Mouse (Mus musculus): Measurements from ENCODE around the gene Rhoc. TPM values are rescaled to one million over a fixed set of nuclear protein-coding genes. Genes with fewer than 3 reads are reported as not detected.

Rhoc gene
- total RNA-seq, 2 experiments from 2014 or later = not detected

DNA sequence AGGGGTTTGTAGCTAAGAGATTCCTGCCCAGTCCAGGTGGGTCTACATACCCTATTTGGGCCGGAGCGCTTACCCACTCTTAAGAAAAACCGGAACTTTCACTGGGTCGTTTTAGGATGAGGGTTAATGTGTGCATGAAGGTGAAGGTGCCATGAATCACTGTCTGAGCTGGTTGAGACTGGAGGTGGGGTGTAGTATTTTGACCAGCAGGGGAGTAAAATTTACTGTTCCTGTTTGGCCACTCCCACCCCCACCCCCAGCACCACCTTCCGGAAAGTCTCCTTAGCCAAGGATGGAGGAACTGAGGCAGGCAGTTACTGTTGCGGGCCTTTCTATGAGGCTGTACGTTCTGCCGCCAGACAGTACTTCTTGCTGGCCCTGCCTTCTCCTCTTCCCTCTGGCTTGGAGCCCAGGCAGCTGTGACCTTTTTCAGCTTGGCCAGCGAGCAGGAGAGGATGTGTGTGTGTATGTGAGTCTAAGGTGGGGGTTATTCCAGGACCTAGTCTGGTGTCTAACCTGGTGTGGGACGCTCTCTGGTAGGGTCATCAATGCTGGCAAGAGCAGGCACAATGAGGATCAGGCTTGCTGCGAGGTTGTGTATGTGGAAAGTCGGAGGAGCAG lies 6.0 kb upstream of the Rhoc start:
- ATAC-seq (replicated peaks; ENCODE audit: low FRiP score, low TSS enrichment, poor library complexity, severe bottlenecking) = no peak

DNA sequence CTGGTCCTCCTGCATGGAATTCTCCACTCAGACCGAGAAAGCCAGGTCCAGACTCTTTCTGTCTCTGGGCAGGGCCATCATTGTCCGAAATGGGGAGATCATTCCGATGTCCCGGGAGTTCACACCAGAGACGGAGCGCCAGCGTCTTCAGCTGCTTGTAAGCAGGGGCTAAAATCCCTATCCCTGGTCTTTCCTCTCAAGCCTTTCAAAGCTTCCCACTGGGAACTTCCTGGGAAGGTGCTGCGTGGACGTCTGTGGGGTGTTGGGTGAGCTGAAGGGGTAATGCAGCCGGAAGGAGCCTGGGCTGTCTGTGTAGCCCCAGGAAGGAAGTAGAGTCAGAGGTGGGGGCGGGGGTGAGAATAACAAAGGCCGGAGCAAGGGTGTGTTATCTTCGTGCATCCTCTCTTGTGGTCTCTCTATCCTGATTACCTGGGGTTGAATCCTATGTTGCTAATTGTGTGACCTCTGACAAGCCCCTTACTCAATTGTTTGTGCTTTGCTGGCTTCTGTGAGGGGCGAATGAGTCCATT lies 4.1 kb upstream of the Rhoc start:
- ATAC-seq (replicated peaks; ENCODE audit: low FRiP score, low TSS enrichment, poor library complexity, severe bottlenecking) = no peak

DNA sequence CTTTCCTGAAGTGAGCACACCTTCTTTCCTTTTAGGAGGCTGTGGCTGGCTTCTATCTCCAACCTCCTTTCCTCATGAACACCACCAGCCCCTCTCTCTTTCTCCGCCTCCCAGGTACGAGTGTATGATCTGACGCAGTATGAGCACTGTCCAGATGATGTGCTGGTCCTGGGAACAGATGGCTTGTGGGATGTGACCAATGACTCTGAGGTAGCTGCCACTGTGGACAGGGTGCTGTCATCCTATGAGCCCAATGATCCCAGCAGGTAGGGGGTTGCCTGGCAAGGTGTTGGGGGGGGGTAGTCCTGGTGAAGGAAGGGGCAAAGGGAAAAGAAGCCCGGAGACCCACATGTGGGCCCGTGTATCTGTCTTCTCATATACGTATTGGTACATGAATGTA lies 2.9 kb upstream of the Rhoc start:
- no peak for ATAC-seq (replicated peaks; ENCODE audit: low FRiP score, low TSS enrichment, poor library complexity, severe bottlenecking)

DNA sequence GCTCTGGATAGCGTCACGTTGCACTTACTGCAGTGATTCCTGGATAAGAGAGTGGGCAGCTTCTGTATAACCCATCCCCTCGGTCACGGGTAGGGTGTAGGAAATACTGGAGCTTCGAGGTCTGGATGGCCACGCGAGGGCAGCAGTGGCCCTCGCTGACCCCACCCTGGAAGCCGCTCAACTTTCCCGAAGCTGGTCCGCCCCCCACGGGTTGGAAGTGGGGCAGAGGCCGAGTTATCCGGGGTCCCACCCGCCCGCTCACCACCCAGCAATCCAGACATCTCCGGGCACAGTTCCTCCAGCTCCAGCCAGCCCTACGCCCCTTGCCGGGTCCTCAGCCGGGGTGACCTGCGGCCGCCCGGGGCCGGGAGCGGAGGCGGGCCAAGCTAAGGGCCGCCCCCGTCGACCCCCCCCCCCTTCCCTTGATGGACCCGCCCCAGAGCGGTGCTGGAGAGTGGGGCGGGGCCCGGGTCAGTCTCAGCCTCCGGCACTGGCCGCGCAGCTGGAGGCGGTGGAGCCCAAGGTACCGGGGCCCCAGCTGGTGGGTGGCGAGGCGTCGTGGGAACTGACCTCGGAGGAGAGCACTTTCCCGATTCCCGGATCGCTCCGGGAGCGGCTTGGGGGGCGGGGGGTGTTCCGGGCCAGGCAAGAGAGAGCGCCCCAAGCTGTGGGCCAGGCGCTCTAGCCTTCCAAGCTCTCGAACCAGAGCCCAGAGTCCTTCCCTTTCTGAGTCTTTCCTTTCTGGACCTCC lies 561 bp downstream of the Rhoc start:
- ATAC-seq (replicated peaks; ENCODE audit: low FRiP score, low TSS enrichment, poor library complexity, severe bottlenecking) = 0 out of 2 replicates have a peak, but pooled peaks have one; percentile 28

DNA sequence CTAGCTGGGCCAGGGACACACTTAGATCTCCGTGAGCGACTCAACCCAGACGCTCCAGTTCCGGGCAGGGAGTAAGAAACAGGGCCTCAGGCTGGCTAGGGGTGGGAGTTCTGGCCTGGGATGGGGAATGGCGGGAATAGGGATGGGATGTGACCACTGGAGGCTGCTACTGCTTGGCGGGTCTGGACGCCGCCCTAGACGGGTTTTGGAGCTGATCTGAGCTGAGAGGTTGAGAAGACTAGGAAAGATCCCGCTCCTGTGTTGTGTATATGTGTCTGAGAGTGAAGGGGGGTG lies 1.1 kb downstream of the Rhoc start:
- no peak for ATAC-seq (replicated peaks; ENCODE audit: low FRiP score, low TSS enrichment, poor library complexity, severe bottlenecking)

DNA sequence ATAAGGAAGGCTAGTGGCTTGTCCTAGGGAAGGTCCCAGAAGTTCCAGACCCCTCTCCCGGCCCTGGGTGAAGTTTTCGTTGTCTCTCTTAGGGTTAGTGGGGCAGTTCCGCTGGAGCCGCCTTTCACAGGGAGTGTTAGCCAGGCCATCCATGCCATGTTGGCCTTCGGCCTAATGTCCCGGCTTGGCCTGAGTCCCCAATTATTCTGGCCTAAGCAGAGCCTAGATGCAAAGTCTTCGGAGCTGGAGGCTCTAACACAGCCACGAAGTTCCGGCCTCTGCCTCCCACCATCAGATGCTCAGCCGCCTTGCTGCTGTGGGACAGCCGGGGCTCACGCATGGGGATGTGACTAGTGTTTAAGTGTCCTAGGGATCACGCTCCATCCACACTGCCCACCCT lies 1.6 kb downstream of the Rhoc start:
- no peak for ATAC-seq (replicated peaks; ENCODE audit: low FRiP score, low TSS enrichment, poor library complexity, severe bottlenecking)

DNA sequence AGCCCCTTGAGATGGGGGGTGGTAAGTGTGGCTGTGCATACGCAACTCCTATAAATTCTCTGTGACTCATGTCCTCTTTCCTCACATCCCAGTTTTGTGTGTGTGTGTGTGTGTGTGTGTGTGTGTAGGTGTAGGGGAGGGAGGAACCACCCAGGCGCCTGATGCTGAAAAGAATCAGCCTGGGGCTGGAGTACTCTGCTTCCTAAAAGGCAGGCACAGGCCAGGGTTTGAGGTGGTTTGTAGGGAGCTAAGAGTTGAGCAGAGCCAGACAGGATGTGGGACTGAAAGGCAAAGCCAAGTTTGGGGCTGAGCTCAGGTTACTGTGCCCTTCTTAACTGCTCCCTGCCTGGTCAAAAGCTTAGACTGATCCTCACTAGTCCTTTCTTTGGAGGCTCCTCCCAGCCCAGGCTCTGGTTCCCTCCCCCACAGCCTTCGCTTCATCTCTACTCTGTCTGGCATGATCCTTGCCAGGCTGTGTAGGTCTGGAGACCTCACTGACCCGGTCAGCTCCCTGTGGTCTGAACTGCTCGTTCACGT lies 2.3 kb downstream of the Rhoc start:
- ATAC-seq (replicated peaks; ENCODE audit: low FRiP score, low TSS enrichment, poor library complexity, severe bottlenecking) = no peak

DNA sequence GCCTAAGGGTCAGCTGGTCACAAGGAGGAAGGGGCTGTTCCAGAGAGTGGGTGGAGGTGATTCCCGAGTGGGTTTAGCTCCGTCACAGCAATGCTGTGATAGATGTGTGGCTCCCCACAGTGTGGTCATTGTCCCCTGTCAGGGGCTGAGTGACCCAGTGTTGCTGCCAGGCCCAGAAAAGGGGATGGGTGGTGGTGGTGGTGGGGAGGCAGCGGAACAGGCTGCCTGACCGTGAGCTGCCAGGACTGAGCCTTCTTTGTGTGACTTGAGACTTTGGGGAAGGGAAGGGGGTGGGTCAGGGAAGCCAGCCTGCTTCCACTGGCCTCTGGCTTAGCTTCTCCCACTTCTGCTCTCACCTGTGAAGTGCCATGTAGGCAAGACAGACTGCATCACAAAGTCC lies 2.8 kb downstream of the Rhoc start:
- ATAC-seq (replicated peaks; ENCODE audit: low FRiP score, low TSS enrichment, poor library complexity, severe bottlenecking) = no peak

DNA sequence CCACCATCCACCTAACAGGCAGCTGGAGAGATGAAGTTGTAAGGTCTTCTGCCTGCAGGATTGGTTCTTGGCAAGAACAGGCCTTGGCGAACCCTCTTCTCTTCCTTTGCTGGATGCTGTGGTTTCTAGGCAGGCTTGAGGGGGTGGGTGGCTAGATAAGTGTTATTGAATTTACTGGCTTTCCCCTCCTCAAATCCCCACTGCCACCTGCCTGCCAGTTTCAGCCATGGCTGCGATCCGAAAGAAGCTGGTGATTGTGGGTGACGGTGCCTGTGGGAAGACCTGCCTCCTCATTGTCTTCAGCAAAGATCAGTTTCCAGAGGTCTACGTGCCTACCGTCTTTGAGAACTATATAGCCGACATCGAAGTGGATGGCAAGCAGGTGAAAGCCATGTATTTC lies 3.5 kb downstream of the Rhoc start:
- no peak for ATAC-seq (replicated peaks; ENCODE audit: low FRiP score, low TSS enrichment, poor library complexity, severe bottlenecking)

DNA sequence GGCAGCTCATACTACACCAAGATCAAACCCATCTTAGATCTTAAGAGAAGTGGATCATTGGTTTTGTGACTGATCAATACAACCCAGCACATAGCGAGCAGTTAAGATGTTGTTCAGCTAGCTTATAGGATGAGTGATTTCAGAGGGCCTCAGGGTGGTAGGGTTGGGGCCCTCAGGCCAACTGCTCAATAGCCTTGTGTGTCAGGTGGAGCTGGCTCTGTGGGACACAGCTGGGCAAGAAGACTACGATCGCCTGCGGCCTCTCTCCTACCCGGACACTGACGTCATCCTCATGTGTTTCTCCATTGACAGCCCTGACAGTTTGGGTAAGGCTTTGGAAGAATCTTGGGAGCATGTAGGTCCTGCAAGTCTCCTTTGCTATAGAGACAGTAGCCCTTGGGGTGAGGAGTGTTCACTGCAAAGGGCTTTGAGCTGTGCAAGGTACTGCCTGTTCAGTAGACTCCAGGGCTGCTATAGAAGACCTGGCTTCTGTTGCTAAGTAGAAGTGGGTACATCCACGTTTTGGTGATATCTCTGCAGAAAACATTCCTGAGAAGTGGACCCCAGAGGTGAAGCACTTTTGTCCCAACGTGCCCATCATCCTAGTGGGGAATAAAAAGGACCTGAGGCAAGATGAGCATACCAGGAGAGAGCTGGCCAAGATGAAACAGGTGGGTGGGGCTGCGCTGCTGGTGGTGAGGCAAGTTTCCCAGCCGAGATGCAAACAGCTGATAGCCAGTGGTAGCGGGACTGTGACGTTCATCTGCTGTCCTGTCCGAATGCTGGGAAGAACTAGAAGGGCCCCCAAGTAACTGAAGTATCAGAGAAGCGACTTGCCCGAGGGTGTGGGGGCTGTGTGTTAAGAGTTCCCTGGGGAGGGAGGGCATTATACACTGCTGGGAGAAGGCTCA lies 4.4 kb downstream of the Rhoc start:
- ATAC-seq (replicated peaks; ENCODE audit: low FRiP score, low TSS enrichment, poor library complexity, severe bottlenecking) = no peak; the same call in 1 of the 2 replicates

DNA sequence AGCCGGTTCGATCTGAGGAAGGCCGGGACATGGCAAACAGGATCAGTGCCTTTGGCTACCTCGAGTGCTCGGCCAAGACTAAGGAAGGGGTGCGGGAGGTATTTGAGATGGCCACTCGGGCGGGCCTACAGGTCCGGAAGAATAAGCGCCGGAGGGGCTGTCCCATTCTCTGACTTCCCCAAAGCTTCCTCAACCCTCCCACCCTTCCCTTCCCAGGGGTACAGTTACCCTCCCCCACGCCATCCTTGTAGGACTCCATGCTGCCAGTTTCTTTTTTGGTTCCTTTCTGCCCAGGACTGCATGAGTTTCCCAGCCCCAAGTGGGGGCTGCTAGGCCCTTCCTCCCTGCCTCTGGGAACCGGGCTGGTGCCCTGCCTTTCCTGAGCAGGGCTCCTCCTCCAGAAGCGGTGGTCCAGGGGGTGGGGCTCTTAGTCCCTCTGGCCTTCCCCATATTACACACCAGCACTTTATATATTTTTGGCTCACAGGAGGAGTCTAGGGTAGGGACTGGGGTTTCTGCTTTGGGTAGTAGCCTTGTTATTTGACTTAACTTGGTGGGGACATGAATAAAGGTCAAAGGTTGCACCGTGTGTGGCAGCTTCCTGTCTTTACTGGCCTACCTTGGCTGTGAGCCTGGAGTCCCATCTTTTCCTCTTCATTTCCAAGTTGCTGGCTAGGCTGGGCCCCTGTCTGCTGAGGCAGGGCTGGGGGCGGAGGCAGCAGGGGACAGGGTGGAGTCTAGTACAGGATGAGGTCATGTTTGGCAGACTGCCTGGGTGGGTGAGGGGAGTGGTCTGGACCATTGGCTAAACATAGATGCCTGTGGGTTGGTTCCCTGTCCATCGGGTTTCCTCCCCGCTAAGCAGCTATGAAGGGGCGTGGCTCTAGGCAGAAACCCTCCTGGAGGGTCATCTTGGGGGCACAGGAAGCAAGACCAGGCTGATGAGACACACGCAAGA lies 6.0 kb downstream of the Rhoc start:
- no peak for ATAC-seq (replicated peaks; ENCODE audit: low FRiP score, low TSS enrichment, poor library complexity, severe bottlenecking)

DNA sequence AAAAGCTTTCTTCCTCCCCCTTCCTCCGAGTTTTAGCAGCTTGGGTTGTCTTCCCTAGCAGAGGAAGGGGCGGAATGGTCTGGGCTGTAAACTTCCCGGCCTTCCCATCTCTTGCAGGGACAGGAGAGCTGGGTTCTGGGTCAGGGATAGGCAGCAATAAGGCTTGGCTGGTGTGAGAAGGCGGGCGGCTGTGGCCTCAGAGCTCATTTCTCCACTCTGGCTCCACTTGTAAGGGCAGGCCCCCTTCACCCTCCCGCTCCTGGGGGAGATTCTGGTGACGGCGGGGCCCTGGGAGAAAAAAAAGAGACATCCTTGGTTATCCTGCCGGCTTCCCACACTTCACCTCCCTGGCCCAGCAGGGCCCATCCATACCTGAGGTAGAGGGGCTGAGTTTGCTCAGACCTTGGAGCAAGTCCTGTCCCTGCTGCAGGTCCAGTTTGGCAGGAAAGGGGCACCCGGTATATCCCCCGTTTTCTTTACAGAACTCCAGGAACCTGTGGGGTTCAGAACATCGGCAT lies 6.8 kb downstream of the Rhoc start:
- no peak for ATAC-seq (replicated peaks; ENCODE audit: low FRiP score, low TSS enrichment, poor library complexity, severe bottlenecking)

DNA sequence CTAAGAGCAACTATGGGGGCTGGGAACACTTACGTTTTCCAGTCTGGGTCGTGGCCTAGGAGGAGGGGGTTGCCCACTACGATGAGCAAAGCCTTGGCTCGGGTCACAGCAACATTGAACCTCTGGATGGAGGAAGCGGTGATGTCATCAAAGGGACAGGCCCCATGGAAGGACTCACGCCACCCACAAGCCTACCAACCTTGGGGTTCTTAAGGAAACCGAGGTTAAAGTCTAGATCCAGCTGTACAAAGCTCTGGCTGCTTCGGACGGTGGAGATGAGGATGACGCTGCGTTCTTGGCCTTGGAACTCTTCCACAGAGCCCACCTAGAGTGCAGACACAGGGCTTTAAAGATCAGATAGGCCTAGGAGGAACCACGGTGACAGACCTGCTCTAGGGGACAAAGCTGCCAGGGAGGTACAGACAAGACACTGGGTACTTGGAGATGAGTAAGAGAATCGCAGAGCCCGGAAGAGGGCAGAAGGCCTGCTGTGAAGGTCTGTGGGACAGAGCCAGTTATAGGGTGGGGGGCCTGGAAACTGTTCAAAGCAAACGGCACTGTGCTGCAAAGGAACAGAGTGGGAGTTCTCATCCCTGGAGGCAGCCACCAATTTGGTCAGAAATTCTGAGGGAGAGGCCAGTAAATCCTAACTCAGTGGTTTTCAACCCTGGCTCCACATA lies 7.6 kb downstream of the Rhoc start:
- no peak for ATAC-seq (replicated peaks; ENCODE audit: low FRiP score, low TSS enrichment, poor library complexity, severe bottlenecking)

DNA sequence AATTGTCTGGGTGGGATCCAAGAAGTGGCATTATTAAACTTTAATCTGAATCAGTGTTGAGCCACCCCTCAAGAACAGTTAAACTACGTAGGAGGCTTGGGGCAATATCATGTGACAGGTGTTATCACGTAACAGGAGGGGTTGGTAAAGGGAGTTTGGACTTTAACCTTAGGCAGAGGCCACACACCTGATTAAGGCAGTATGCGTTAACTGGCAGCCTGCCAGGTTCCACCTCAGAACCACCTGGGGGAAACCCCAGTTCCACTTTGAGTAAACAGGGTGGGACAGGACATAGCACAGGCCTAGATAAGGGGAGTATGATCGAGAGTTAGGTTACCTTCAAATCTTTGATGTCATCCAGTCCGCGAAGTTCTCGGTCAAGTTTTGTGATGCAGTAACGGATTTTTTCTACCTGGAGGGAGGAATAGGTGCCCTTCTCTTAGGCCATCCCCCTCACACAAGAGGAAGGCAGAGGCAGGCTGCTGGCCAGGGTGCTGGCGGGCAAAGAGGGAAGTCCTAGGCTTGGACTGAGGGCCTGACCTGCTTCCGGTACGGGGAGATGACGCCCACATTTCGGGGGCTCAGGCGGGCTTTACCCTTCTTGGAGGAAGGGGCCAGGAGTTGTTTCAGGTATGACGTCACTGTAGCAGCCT lies 8.4 kb downstream of the Rhoc start:
- ATAC-seq (replicated peaks; ENCODE audit: low FRiP score, low TSS enrichment, poor library complexity, severe bottlenecking) = no peak

DNA sequence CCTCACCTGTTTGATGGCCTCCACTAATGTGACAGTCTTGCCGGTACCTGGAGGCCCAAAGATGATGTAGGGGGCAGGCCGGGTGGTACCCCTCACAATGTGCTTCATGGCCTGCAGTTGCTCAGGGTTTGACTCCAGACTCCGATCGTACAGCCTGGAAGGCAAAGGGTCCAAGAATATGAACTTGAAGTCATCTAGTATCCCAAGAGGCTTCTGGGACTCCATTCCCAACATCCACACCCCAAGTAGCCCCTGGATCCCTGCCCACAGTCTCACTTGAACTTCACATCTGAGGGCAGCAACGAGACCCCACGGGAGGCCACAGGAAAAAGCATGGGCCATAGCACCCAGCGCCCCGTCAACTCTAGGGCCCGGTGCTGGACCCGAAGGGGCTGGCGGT lies 12.5 kb downstream of the Rhoc start:
- ATAC-seq (replicated peaks; ENCODE audit: low FRiP score, low TSS enrichment, poor library complexity, severe bottlenecking) = no peak

DNA sequence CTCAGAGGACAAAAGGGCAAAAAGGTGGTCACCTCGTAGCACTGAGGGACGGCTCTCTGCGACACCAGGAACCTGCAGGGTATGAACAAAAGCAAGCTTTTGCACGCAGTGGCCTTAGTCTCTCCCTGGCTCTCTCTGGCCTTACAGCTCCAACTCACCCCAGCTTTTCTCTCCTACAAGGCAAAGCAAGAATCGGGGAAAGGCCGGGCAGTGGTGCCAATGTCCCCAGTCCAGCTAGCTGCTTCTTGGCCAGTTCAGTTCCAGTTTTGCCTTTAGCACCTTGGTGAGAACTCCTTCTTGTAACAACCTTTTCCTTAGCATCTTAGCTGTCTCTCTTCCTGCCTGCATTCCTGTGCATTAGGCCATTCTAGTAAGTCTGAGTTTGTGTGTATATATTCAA lies 13.3 kb downstream of the Rhoc start:
- ATAC-seq (replicated peaks; ENCODE audit: low FRiP score, low TSS enrichment, poor library complexity, severe bottlenecking) = no peak

DNA sequence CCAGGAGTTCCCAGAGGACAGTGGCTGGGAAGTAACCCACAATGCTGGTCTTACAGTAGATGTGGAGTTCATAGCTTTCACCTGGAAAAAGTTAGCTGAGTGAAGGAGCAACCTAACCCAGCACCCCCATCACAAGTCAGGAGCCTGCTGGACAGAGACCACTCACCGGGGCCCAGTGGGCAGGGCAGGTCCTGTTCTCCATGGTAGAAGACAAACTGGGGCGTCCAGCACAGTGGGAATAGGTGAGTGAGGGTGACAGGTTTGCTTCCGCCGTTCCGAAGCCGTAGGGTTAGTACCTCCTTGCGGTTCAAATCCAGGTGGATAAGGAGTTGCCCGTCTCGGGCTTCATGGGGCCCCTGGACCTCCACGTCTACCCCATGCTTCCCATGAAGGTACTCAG lies 16.1 kb downstream of the Rhoc start:
- ATAC-seq (replicated peaks; ENCODE audit: low FRiP score, low TSS enrichment, poor library complexity, severe bottlenecking) = no peak

DNA sequence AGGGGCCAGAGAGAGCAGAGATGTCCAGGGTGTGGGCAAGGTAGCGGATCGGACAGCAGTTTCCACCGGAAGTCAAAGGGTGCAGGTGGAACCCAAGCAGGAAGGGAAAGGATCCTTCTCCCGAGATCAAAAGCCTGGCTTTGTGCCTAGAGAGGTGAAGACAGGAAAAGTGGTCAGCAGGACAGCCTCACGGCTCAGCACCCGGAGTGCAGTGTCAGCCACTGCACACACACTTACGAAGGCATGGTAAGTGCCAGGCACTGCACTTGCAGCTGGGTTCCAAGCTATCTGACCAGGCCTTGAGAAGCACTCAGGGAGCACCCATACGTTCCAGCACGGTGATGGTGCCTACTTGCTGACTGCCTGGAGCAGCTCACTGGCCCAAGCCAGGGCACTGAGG lies 17.4 kb downstream of the Rhoc start:
- ATAC-seq (replicated peaks; ENCODE audit: low FRiP score, low TSS enrichment, poor library complexity, severe bottlenecking) = no peak
